Mouse (Mus musculus) hindbrain, embryonic 15.5 days (tissue): ENCODE results near the gene Naa16. TPM values are rescaled to one million over a fixed set of nuclear protein-coding genes. Genes with fewer than 3 reads are reported as not detected.

Experiments
- ATAC-seq: fragments of 200-750 bp; cut with Nextera tagmentation; 2 replicates; pipeline ENCODE4 v1.8.0; 2017; ENCODE audit warnings: low read depth, moderate number of reproducible peaks, moderate TSS enrichment; ENCODE audit not compliant: low FRiP score
- H3K27ac ChIP-seq: fragments of 300-500 bp; sonication (generic); replicated peaks from 2 replicates; pipeline ENCODE4 v1.5.1; 2015; ENCODE audit warnings: mild to moderate bottlenecking, inconsistent platforms
- H3K27me3 ChIP-seq: fragments of 300-500 bp; sonication (generic); 2 replicates; pipeline ENCODE4 v1.6.1; 2015; ENCODE audit warnings: control low read depth, inconsistent platforms
- H3K36me3 ChIP-seq: fragments of 300-500 bp; sonication (generic); 2 replicates; pipeline ENCODE4 v1.6.1; 2015; ENCODE audit warnings: control low read depth, inconsistent platforms
- H3K4me1 ChIP-seq: fragments of 300-500 bp; sonication (generic); replicated peaks from 2 replicates; pipeline ENCODE4 v1.6.1; 2015; ENCODE audit warnings: control low read depth, inconsistent platforms
- H3K4me2 ChIP-seq: fragments of 300-500 bp; sonication (generic); 2 replicates; pipeline ENCODE4 v1.6.1; 2015; ENCODE audit warnings: moderate library complexity, mild to moderate bottlenecking, inconsistent platforms
- H3K4me3 ChIP-seq: fragments of 300-500 bp; sonication (generic); 2 replicates; pipeline ENCODE4 v1.5.1; 2015; ENCODE audit warnings: mild to moderate bottlenecking, inconsistent platforms
- H3K9ac ChIP-seq: fragments of 300-500 bp; sonication (generic); 2 replicates; pipeline ENCODE4 v1.6.1; 2015; ENCODE audit warnings: inconsistent platforms
- H3K9me3 ChIP-seq: fragments of 300-500 bp; sonication (generic); 2 replicates; pipeline ENCODE4 v1.6.1; 2016; ENCODE audit warnings: control low read depth, inconsistent platforms
- WGBS: fragments of 180-500 bp; shearing (Covaris S2); methylation state at CpG from one replicate; pipeline ENCODE4 v1.1.7; 2015; 5-methylcytosine and 5-hydroxymethylcytosine counted together
- polyA plus RNA-seq: library from polyadenylated mRNA; unstranded; fragments of >200 nt; fragmentation: Nextera tagmentation; extraction: Ambion mirVana; gene quantifications from 2 replicates; pipeline ENCODE4 v1.2.1, GENCODE M21; 2015

Naa16 gene
- polyA plus RNA-seq, 1 experiment from 2014 or later: 21.4 TPM

DNA sequence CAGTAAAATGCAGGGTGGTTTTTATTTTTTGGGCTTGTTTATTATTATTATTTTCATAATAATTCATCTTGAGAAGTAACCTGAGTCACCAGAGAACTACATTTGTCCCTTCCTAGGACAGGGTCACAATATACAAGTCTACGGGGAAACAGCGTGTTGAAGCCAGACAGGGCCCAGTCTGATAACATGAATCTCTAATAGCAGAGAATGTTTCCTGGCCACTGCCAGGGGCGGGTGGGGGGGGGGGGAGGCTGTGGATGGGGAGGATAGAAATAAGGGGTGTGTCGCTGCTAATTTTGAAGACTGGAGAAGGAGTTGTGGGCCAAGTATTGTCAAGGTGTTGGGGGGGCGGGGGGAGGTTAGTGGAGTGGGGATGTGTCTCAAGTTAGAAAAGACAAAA is 82.7 kb downstream of the Naa16 start:
- Histone ChIP-seq H3K27ac (no peak overlapping the region), H3K9me3 (no peaks in the 10 kb centered on the region), H3K4me2 (no peak overlapping the region), H3K36me3 (no peaks in the 10 kb centered on the region), H3K9ac (no peak overlapping the region), H3K4me1 (0 out of 2 replicates have a peak, but pooled peaks cover 3% of the 10 kb centered on the region), H3K4me3 (no peak overlapping the region), H3K27me3 (no peaks in the 10 kb centered on the region)
- WGBS: 54% methylated on average over 5 of the region's 5 CpGs
- ATAC-seq: no peak

DNA sequence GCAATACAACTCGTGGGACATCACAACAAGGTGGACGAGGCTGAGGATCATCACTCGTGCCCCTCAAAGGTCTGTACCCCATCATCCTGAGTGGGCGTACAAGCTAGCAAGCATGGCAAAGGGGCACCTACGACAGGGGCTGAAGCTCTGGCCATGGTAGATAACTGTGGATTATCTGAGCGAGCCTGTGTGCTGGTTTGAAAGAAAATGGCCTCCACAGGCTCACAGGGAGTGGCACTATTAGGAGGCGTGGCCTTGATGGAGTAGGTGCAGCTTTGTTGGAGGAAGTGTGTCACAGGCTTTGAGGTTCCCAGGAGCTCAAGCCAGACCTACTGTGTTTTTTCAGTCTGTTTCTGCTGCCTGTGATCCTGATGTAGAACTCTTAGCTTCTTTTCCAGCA is 83.4 kb downstream of the Naa16 start:
- Histone ChIP-seq H3K4me1 (0 out of 2 replicates have a peak, but pooled peaks cover 3% of the 10 kb centered on the region), H3K36me3 (no peaks in the 10 kb centered on the region), H3K4me2 (no peak overlapping the region), H3K27me3 (no peaks in the 10 kb centered on the region), H3K9ac (no peak overlapping the region), H3K9me3 (no peaks in the 10 kb centered on the region), H3K27ac (no peak overlapping the region), H3K4me3 (no peak overlapping the region)
- WGBS: 88% methylated on average over 7 of the region's 7 CpGs
- no peak for ATAC-seq

- Histone ChIP-seq H3K4me2 (no peak overlapping the region), H3K36me3 (no peaks in the 10 kb centered on the region), H3K27me3 (no peaks in the 10 kb centered on the region), H3K4me3 (no peak overlapping the region), H3K9ac (no peak overlapping the region), H3K9me3 (no peaks in the 10 kb centered on the region), H3K27ac (no peak overlapping the region), H3K4me1 (peaks cover 19% of the 10 kb centered on the region)
- 92% methylated on average over 6 of the region's 6 CpGs for WGBS
- ATAC-seq: no peak
Measured at GRCm38 (mm10) chr14:79304873-79305464, 85.6 kb downstream of the Naa16 start.

DNA sequence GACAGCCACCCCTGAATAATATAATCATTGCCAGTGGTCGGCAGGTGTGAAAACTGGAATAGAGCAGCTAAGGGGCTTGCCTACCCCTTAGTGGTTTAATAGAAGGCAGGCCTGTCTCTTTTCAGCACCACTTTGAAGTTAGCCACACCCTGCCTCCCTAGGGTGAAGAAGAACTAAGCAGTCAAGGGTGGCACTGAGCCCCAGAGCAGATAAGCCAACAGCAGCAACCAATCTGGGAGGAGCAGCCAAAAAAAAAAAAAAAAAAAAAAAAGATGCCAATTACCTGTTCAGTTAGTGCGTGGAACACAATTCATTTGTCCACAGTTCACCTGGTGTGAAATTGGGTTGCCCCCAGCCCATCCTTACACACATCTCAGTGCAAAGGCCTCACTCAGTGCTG is 87.4 kb downstream of the Naa16 start:
- 83% methylated on average over 2 of the region's 2 CpGs for WGBS

GRCm38 (mm10) chr14:79301466-79301875 is 89.1 kb downstream of the Naa16 start, which contains the start of gene Rgcc:
Gene Rgcc (minus strand): TSS chr14:79301645.
- Histone ChIP-seq H3K9ac (peak within 1 kb of the TSS; percentile 52), H3K27ac (0 out of 2 replicates have a peak within 1 kb of the TSS, but pooled peaks have one; percentile 1), H3K4me2 (peak within 1 kb of the TSS; percentile 98), H3K27me3 (peaks cover 6% of the 10 kb centered on the region), H3K4me1 (peaks cover 17% of the 10 kb centered on the region), H3K4me3 (peak within 1 kb of the TSS; percentile 52), H3K36me3 (no peaks in the 10 kb centered on the region), H3K9me3 (no peaks in the 10 kb centered on the region)
- under 1% methylated on average over 34 of the region's 34 CpGs for WGBS
- ATAC-seq: peak; percentile 96

More for the DNA sequence above, 87.4 kb downstream of the Naa16 start:
- no peaks in the 10 kb centered on the region for H3K36me3 ChIP-seq
- no peak overlapping the region for H3K4me3 ChIP-seq
- H3K9ac ChIP-seq: no peak overlapping the region
- no peak for ATAC-seq
- H3K4me2 ChIP-seq: no peak overlapping the region
- no peaks in the 10 kb centered on the region for H3K9me3 ChIP-seq
- peaks cover 17% of the 10 kb centered on the region for H3K4me1 ChIP-seq
- H3K27ac ChIP-seq: no peak overlapping the region
- peaks cover 6% of the 10 kb centered on the region for H3K27me3 ChIP-seq

DNA sequence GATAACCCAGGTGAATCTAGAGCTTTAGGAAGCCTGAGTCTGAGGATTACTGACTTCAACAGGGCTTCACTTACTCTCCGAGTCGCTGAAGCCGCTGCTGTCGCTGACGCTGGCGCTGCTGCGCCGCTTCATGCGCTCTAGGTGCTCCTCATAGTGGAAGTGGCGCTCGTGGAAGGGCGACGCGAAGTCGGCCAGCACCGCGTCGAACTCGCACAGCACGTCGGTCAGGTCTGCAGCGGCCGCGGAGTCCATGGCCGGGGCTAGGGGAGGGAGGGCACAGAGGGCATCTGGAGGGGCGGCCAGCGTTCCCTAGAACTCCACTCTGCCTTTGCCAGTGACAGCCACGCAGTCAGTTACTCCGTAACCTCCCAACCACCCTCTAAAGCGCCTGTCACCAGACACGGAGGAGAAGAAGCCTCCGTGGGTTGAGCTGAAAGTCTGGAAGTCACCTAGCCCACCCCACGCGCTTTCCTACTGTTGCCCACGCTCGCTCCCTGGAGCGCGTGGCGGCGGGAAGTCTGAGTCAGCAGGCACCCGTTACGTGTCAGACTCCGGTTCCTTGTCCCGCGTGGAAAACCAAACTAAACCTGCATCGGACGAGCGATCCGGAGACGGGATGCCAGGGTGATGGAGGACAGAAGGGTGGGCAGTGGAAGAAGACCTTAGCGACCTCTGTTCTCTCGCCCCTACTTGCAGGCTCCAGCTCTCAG is 89.8 kb downstream of the Naa16 start:
- Histone ChIP-seq H3K4me1 (peaks cover 22% of the 10 kb centered on the region), H3K4me3 (peak overlapping the region; percentile 52), H3K9me3 (no peaks in the 10 kb centered on the region), H3K36me3 (no peaks in the 10 kb centered on the region), H3K27me3 (peaks cover 6% of the 10 kb centered on the region), H3K9ac (peak overlapping the region; percentile 52), H3K27ac (0 out of 2 replicates have a peak overlapping the region, but pooled peaks have one; percentile 1), H3K4me2 (peak overlapping the region; percentile 98)
- ATAC-seq: peak; percentile 24; the same call in 1 of the 2 replicates
- WGBS: under 1% methylated on average over 50 of the region's 52 CpGs

DNA sequence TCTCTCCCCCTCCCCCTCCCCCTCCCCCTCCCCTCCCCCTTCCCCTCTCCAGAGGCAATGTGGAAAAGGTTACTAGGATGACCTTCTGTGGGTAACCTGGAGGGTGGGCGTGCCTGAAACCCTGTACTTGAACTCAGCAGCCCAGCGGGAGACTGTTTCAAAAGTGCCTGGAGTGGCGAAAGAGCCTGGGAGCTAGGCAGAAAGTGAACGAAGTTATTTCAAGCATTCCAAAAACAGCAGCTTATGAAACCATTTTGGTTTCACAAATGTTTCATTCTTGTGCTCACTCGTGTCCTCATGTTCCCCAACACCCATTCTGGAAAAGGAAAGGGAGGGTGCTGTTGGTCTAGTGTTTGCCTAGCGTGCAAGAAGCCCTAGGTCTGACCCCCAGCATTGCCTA is 90.8 kb downstream of the Naa16 start:
- Histone ChIP-seq H3K4me2 (peak overlapping the region; percentile 98), H3K9ac (no peak overlapping the region), H3K27me3 (peaks cover 6% of the 10 kb centered on the region), H3K4me3 (peak overlapping the region; percentile 52), H3K4me1 (peaks cover 26% of the 10 kb centered on the region), H3K27ac (no peak overlapping the region), H3K36me3 (no peaks in the 10 kb centered on the region), H3K9me3 (no peaks in the 10 kb centered on the region)
- 15% methylated on average over 6 of the region's 6 CpGs for WGBS
- ATAC-seq: no peak

- H3K4me2 ChIP-seq: peak overlapping the region; percentile 38
- peak overlapping the region; percentile 3 for H3K4me3 ChIP-seq
- peaks cover 6% of the 10 kb centered on the region for H3K27me3 ChIP-seq
- ATAC-seq: no peak
- WGBS: 51% methylated on average over 4 of the region's 4 CpGs
- no peaks in the 10 kb centered on the region for H3K9me3 ChIP-seq
- H3K9ac ChIP-seq: no peak overlapping the region
- peaks cover 26% of the 10 kb centered on the region for H3K4me1 ChIP-seq
- H3K36me3 ChIP-seq: no peaks in the 10 kb centered on the region
- H3K27ac ChIP-seq: no peak overlapping the region
Measured at GRCm38 (mm10) chr14:79299230-79299629, 91.3 kb downstream of the Naa16 start.

DNA sequence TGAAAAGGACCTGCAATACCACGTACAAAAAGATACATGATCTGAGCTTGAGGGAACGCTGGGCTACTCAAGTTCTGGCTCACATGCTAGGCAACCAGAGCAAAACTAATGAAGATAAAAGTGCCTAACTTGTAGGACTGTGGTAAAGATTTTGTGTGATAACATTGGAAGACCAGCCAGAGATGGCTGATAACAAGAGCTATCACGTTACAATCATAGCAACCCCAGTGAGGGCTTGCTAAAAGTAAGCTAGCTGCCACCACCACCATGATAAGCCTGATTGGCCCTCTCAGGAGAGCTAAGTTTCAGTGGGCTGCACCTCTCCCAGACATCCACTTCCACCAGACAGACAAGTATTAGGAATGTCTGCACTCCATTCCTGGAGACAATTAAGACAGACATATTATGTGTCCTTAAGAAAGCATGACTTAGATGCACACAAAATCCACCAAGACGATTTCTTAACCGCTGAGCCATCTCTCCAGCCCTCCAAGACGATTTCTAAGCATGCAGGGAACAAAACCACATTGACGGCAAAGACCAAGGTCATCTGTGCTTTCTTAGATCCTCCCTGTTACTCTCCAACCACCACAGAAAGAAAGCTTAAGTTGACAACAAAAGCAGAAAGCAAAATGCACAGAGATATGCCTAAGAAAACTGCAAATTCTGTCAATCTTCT is 92.1 kb downstream of the Naa16 start:
- Histone ChIP-seq H3K9me3 (no peaks in the 10 kb centered on the region), H3K27me3 (peaks cover 6% of the 10 kb centered on the region), H3K4me3 (peak overlapping the region; percentile 3), H3K4me1 (peaks cover 26% of the 10 kb centered on the region), H3K27ac (no peak overlapping the region), H3K9ac (no peak overlapping the region), H3K36me3 (no peaks in the 10 kb centered on the region), H3K4me2 (peak overlapping the region; percentile 38)
- whole genome bisulfite sequencing: 75% methylated on average over 7 of the region's 7 CpGs
- no peak for ATAC-seq

GRCm38 (mm10) chr14:79296836-79297235 is 93.7 kb downstream of the Naa16 start:
- Histone ChIP-seq H3K9me3 (no peaks in the 10 kb centered on the region), H3K4me1 (peaks cover 33% of the 10 kb centered on the region), H3K36me3 (no peaks in the 10 kb centered on the region), H3K27ac (no peak overlapping the region), H3K27me3 (peaks cover 6% of the 10 kb centered on the region), H3K4me2 (peak overlapping the region; percentile 20), H3K4me3 (no peak overlapping the region), H3K9ac (no peak overlapping the region)
- ATAC-seq: no peak
- WGBS: 34% methylated on average over 5 of the region's 5 CpGs

GRCm38 (mm10) chr14:79296201-79296600 is 94.4 kb downstream of the Naa16 start:
- H3K4me1 ChIP-seq: peaks cover 29% of the 10 kb centered on the region
- H3K36me3 ChIP-seq: no peaks in the 10 kb centered on the region
- peaks cover 6% of the 10 kb centered on the region for H3K27me3 ChIP-seq
- H3K4me2 ChIP-seq: peak overlapping the region; percentile 3; the same call in 1 of the 2 replicates
- no peak for ATAC-seq
- H3K4me3 ChIP-seq: no peak overlapping the region
- H3K9ac ChIP-seq: no peak overlapping the region
- no peak overlapping the region for H3K27ac ChIP-seq
- no peaks in the 10 kb centered on the region for H3K9me3 ChIP-seq
- 74% methylated on average over 7 of the region's 7 CpGs for WGBS

DNA sequence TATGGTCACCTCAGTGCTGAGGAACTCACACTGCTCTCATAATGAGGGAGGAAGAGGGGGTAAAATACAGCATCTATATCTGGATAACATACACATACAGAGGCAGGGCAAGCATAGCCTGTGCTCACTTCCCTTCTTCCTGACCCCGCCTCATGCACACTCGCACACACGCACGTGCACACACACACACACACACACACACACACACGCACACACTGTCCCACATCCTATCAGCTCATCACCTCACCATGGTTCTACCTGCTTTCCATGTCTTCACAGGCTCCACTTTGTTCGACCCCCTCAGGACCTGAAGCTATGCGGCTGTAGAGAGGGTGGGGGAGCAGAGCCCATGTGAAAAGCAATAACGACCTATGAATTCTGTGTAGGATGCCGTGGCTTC is 95.0 kb downstream of the Naa16 start:
- WGBS: 91% methylated on average over 9 of the region's 9 CpGs
- Histone ChIP-seq H3K27me3 (peaks cover 6% of the 10 kb centered on the region), H3K36me3 (no peaks in the 10 kb centered on the region), H3K4me1 (peaks cover 27% of the 10 kb centered on the region), H3K4me2 (peak overlapping the region; percentile 3; the same call in 1 of the 2 replicates), H3K27ac (no peak overlapping the region), H3K9me3 (no peaks in the 10 kb centered on the region), H3K9ac (no peak overlapping the region), H3K4me3 (no peak overlapping the region)
- no peak for ATAC-seq
